Comparison of ENCODE assay signal across 8 mouse cellular contexts in the genomic region with DNA sequence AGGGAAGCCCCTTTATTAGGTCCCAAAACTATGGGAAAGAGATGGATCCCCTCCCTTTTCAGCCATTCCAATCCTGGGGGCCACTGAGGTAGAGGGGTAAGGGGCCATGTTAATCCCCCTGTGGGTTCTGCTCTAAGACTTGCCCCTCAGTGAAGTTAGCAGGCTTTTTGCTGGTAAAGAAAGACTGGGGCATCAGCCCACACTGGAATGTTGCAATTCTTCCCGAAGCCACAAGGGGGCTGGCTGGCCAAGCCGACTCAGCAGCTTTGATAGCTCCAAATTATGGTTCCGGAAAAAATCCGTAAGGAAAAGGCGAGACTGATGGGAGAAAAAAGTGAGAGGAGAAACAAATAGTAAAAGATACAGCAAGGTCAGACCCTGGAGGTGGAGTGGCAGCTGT. TPM values are rescaled to one million over a fixed set of nuclear protein-coding genes. Genes with fewer than 3 reads are reported as not detected.
DNase-seq lines count a peak whose midpoint lies in the region; ATAC-seq and TF ChIP-seq lines count a peak whose summit lies in the region.

No protein-coding gene starts in this region.

- peak; percentile 75; the same call in 1 of the 2 replicates for TF ChIP-seq CTCF in thymus, adult 2 months (IDR thresholded peaks at IDR 0.05; ENCODE audit: borderline replicate concordance, control insufficient read depth, extremely low read depth, insufficient read depth, low read length, poor library complexity)
- peak; percentile 87 for TF ChIP-seq CTCF in bone marrow macrophage, adult 2 months (IDR thresholded peaks at IDR 0.05; ENCODE audit: low read depth, low read length)

- no peaks in the 10 kb centered on the region for H3K4me1 ChIP-seq in thymus, adult 2 months (replicated peaks; ENCODE audit: control insufficient read depth, insufficient read depth, low read length)
- no peaks in the 10 kb centered on the region for H3K4me1 ChIP-seq in bone marrow macrophage, adult 2 months (ENCODE audit: control insufficient read depth, insufficient read depth, low read length)
- H3K4me1 ChIP-seq in forebrain, embryonic 11.5 days (replicated peaks; ENCODE audit: control insufficient read depth, insufficient read depth, low read length): no peaks in the 10 kb centered on the region
- H3K4me1 ChIP-seq in limb, embryonic 10.5 days: 0 out of 2 replicates have a peak, but pooled peaks cover 4% of the 10 kb centered on the region
- no peaks in the 10 kb centered on the region for H3K4me1 ChIP-seq in neural tube, embryonic 13.5 days (replicated peaks)

- H3K9ac ChIP-seq in forebrain, embryonic 11.5 days (ENCODE audit: low read length): no peak overlapping the region
- H3K9ac ChIP-seq in neural tube, embryonic 13.5 days: no peak overlapping the region

- TF ChIP-seq POLR2A in thymus, adult 2 months (IDR thresholded peaks at IDR 0.05; ENCODE audit: control insufficient read depth, extremely low read depth, insufficient read depth, low read length, poor library complexity): no peak
- TF ChIP-seq POLR2A in bone marrow macrophage, adult 2 months (IDR thresholded peaks at IDR 0.05; ENCODE audit: borderline replicate concordance, low read depth, low read length): no peak

- no peaks in the 10 kb centered on the region for H3K9me3 ChIP-seq in forebrain, embryonic 11.5 days (ENCODE audit: control insufficient read depth, low read length)
- H3K9me3 ChIP-seq in limb, embryonic 10.5 days (replicated peaks): no peaks in the 10 kb centered on the region
- H3K9me3 ChIP-seq in neural tube, embryonic 13.5 days: no peaks in the 10 kb centered on the region

- no peaks in the 10 kb centered on the region for H3K27me3 ChIP-seq in thymus, adult 2 months (ENCODE audit: control insufficient read depth, insufficient read depth, low read length)
- no peaks in the 10 kb centered on the region for H3K27me3 ChIP-seq in forebrain, embryonic 11.5 days (ENCODE audit: control insufficient read depth, insufficient read depth, low read length)
- no peaks in the 10 kb centered on the region for H3K27me3 ChIP-seq in limb, embryonic 10.5 days (ENCODE audit: low read depth, poor library complexity, severe bottlenecking)
- H3K27me3 ChIP-seq in neural tube, embryonic 13.5 days: no peaks in the 10 kb centered on the region

- 35% methylated on average over 5 of the region's 5 CpGs for WGBS in thymus, adult 2 months
- WGBS in forebrain, embryonic 11.5 days: 43% methylated on average over 5 of the region's 5 CpGs
- WGBS in limb, embryonic 10.5 days: 39% methylated on average over 5 of the region's 5 CpGs
- 27% methylated on average over 5 of the region's 5 CpGs for WGBS in neural tube, embryonic 13.5 days

- peak; percentile 54 for DNase-seq in thymus, adult 2 months
- no peak for DNase-seq in thymus, adult 18-20 months
- peak; percentile 77 for DNase-seq in forebrain, embryonic 11.5 days (ENCODE audit: low spot score)
- DNase-seq in induced T-regulatory cell, adult 2 months (ENCODE audit: low read depth): peak; percentile 68
- DNase-seq in limb, embryonic 10.5 days (ENCODE audit: low spot score): peak; percentile 76

- no peak for ATAC-seq in forebrain, embryonic 11.5 days (replicated peaks; ENCODE audit: low FRiP score)
- 0 out of 2 replicates have a peak, but pooled peaks have one; percentile 25 for ATAC-seq in neural tube, embryonic 13.5 days (ENCODE audit: low read depth)
- ATAC-seq in activated CD4-positive, CD25-positive, alpha-beta regulatory T cell, adult 4 months: no peak

- H3K36me3 ChIP-seq in thymus, adult 2 months (ENCODE audit: control insufficient read depth, insufficient read depth, low read length): peaks cover 53% of the 10 kb centered on the region
- H3K36me3 ChIP-seq in forebrain, embryonic 11.5 days (ENCODE audit: control insufficient read depth, insufficient read depth, low read length): peaks cover 15% of the 10 kb centered on the region; the same call in 1 of the 2 replicates
- peaks cover 98% of the 10 kb centered on the region for H3K36me3 ChIP-seq in limb, embryonic 10.5 days
- peaks cover 97% of the 10 kb centered on the region for H3K36me3 ChIP-seq in neural tube, embryonic 13.5 days

- H3K27ac ChIP-seq in thymus, adult 2 months (ENCODE audit: control insufficient read depth, insufficient read depth, low read length): no peak overlapping the region
- no peak overlapping the region for H3K27ac ChIP-seq in bone marrow macrophage, adult 2 months (ENCODE audit: insufficient read depth, low read depth, low read length)
- H3K27ac ChIP-seq in forebrain, embryonic 11.5 days (ENCODE audit: low read depth, low read length): no peak overlapping the region
- H3K27ac ChIP-seq in limb, embryonic 10.5 days: no peak overlapping the region
- no peak overlapping the region for H3K27ac ChIP-seq in neural tube, embryonic 13.5 days (replicated peaks)

- no peak overlapping the region for H3K4me3 ChIP-seq in thymus, adult 2 months (ENCODE audit: control insufficient read depth, insufficient read depth, low read length)
- no peak overlapping the region for H3K4me3 ChIP-seq in bone marrow macrophage, adult 2 months (ENCODE audit: insufficient read depth, low read length)
- H3K4me3 ChIP-seq in forebrain, embryonic 11.5 days (ENCODE audit: low read depth, low read length): no peak overlapping the region
- no peak overlapping the region for H3K4me3 ChIP-seq in limb, embryonic 10.5 days
- H3K4me3 ChIP-seq in neural tube, embryonic 13.5 days: no peak overlapping the region

- no peak overlapping the region for H3K4me2 ChIP-seq in forebrain, embryonic 11.5 days (ENCODE audit: low read depth, low read length, severe bottlenecking)
- no peak overlapping the region for H3K4me2 ChIP-seq in neural tube, embryonic 13.5 days

RNA-seq across cellular contexts. Expression of gene Ndst2, which starts 10.3 kb away (rescaled TPM):
- 42.2 and 46.2 TPM in 2 replicates for polyA plus RNA-seq in thymus, adult 2 months (2012; rRNA removed)
- polyA plus RNA-seq in bone marrow macrophage, adult 2 months (2012; ENCODE audit: insufficient read depth, insufficient read length, missing spikeins): 60.1 and 63.9 TPM in 2 replicates
- 25.7 and 32.5 TPM in 2 replicates for polyA plus RNA-seq in forebrain, embryonic 11.5 days (2014; fragmentation: Nextera tagmentation; extraction: Ambion mirVana)
- polyA plus RNA-seq in limb, embryonic 10.5 days (2016; fragmentation: Nextera tagmentation; extraction: Ambion mirVana): 27.9 and 29.2 TPM in 2 replicates
- 17.4 and 20.8 TPM in 2 replicates for polyA plus RNA-seq in neural tube, embryonic 13.5 days (2015; fragmentation: Nextera tagmentation; extraction: Ambion mirVana)
- polyA plus RNA-seq in activated CD4-positive, CD25-positive, alpha-beta regulatory T cell, adult 4 months (2017; shearing (Covaris generic)): 10 to 100 TPM in 1 of 2 experiments, 1 to 10 TPM in 1; 9.0 to 12.0 TPM

RNA-seq across cellular contexts. Expression of gene Zswim8, which starts 16.7 kb away (rescaled TPM):
- polyA plus RNA-seq in thymus, adult 2 months (2012; rRNA removed): 296 and 301 TPM in 2 replicates
- polyA plus RNA-seq in bone marrow macrophage, adult 2 months (2012; ENCODE audit: insufficient read depth, insufficient read length, missing spikeins): 85.9 and 94.2 TPM in 2 replicates
- 31.7 and 37.3 TPM in 2 replicates for polyA plus RNA-seq in forebrain, embryonic 11.5 days (2014; fragmentation: Nextera tagmentation; extraction: Ambion mirVana)
- polyA plus RNA-seq in limb, embryonic 10.5 days (2016; fragmentation: Nextera tagmentation; extraction: Ambion mirVana): 32.5 and 39.3 TPM in 2 replicates
- 51.4 and 51.5 TPM in 2 replicates for polyA plus RNA-seq in neural tube, embryonic 13.5 days (2015; fragmentation: Nextera tagmentation; extraction: Ambion mirVana)
- polyA plus RNA-seq in activated CD4-positive, CD25-positive, alpha-beta regulatory T cell, adult 4 months (2017; shearing (Covaris generic)): 10 to 100 TPM; 19.2 to 24.8 TPM

RNA-seq across cellular contexts. Expression of gene Chchd1, which starts 21.2 kb away (rescaled TPM):
- polyA plus RNA-seq in thymus, adult 2 months (2012; rRNA removed): 33.5 and 39.5 TPM in 2 replicates
- polyA plus RNA-seq in bone marrow macrophage, adult 2 months (2012; ENCODE audit: insufficient read depth, insufficient read length, missing spikeins): 70.7 and 91.5 TPM in 2 replicates
- 236 and 256 TPM in 2 replicates for polyA plus RNA-seq in forebrain, embryonic 11.5 days (2014; fragmentation: Nextera tagmentation; extraction: Ambion mirVana)
- polyA plus RNA-seq in limb, embryonic 10.5 days (2016; fragmentation: Nextera tagmentation; extraction: Ambion mirVana): 238 and 280 TPM in 2 replicates
- 191 and 218 TPM in 2 replicates for polyA plus RNA-seq in neural tube, embryonic 13.5 days (2015; fragmentation: Nextera tagmentation; extraction: Ambion mirVana)
- polyA plus RNA-seq in activated CD4-positive, CD25-positive, alpha-beta regulatory T cell, adult 4 months (2017; shearing (Covaris generic)): 100 to 1,000 TPM; 152 to 154 TPM

RNA-seq across cellular contexts. Expression of gene Fut11, which starts 29.3 kb away (rescaled TPM):
- 19.2 and 23.4 TPM in 2 replicates for polyA plus RNA-seq in thymus, adult 2 months (2012; rRNA removed)
- polyA plus RNA-seq in bone marrow macrophage, adult 2 months (2012; ENCODE audit: insufficient read depth, insufficient read length, missing spikeins): 18.5 and 19.0 TPM in 2 replicates
- polyA plus RNA-seq in forebrain, embryonic 11.5 days (2014; fragmentation: Nextera tagmentation; extraction: Ambion mirVana): 19.3 and 20.1 TPM in 2 replicates
- polyA plus RNA-seq in limb, embryonic 10.5 days (2016; fragmentation: Nextera tagmentation; extraction: Ambion mirVana): 18.2 and 20.4 TPM in 2 replicates
- 28.3 and 29.1 TPM in 2 replicates for polyA plus RNA-seq in neural tube, embryonic 13.5 days (2015; fragmentation: Nextera tagmentation; extraction: Ambion mirVana)
- polyA plus RNA-seq in activated CD4-positive, CD25-positive, alpha-beta regulatory T cell, adult 4 months (2017; shearing (Covaris generic)): 1 to 10 TPM; 5.6 to 6.6 TPM

RNA-seq across cellular contexts. Expression of gene Sec24c, which starts 49.9 kb away (rescaled TPM):
- polyA plus RNA-seq in thymus, adult 2 months (2012; rRNA removed): 486 and 497 TPM in 2 replicates
- 64.1 and 73.0 TPM in 2 replicates for polyA plus RNA-seq in bone marrow macrophage, adult 2 months (2012; ENCODE audit: insufficient read depth, insufficient read length, missing spikeins)
- 94.5 and 98.1 TPM in 2 replicates for polyA plus RNA-seq in forebrain, embryonic 11.5 days (2014; fragmentation: Nextera tagmentation; extraction: Ambion mirVana)
- 113 and 122 TPM in 2 replicates for polyA plus RNA-seq in limb, embryonic 10.5 days (2016; fragmentation: Nextera tagmentation; extraction: Ambion mirVana)
- 89.6 and 94.6 TPM in 2 replicates for polyA plus RNA-seq in neural tube, embryonic 13.5 days (2015; fragmentation: Nextera tagmentation; extraction: Ambion mirVana)
- 10 to 100 TPM; 94.7 to 97.5 TPM for polyA plus RNA-seq in activated CD4-positive, CD25-positive, alpha-beta regulatory T cell, adult 4 months (2017; shearing (Covaris generic))

Comparison
In these comparisons a context has a peak if more than half of its experiments do, and no peak if none do; other contexts are left out.
1. DNase-seq: peak in thymus, adult 2 months (single experiment), forebrain, embryonic 11.5 days (single experiment), induced T-regulatory cell, adult 2 months (single experiment) and limb, embryonic 10.5 days (single experiment); none in thymus, adult 18-20 months (0 of 2).